Comparison of ENCODE assay signal across 8 mouse cellular contexts in the genomic region with DNA sequence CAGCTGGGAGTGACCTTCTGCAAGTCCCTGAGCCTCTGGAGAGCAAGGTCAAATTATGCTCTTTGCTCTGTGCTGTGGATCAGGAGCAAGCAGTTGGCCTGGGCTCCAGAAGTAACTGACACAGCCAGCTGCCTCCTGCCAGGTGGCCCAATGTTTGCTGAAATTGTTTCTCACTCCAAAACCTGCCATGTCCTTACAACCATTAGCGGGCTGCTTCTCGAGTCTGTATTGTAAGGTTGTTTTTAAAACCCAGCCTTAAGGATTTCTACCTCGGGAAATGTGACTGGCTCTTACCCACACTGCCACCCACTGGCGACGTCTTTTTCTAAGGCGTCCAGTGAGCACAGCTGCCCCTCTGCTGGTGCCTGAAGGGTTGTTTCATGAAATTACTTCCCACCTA. TPM values are rescaled to one million over a fixed set of nuclear protein-coding genes. Genes with fewer than 3 reads are reported as not detected.
DNase-seq lines count a peak whose midpoint lies in the region; ATAC-seq and TF ChIP-seq lines count a peak whose summit lies in the region.

No protein-coding gene starts in this region.

- no peak overlapping the region for H3K27ac ChIP-seq in midbrain, postnatal 0 days (ENCODE audit: low read depth, low read length)

- no peaks in the 10 kb centered on the region for H3K36me3 ChIP-seq in midbrain, postnatal 0 days (ENCODE audit: insufficient read depth, low read length)

- WGBS in midbrain, postnatal 0 days = 0% methylated on average over 6 of the region's 6 CpGs

- no peak for ATAC-seq in midbrain, postnatal 0 days (ENCODE audit: low FRiP score)

- H3K4me1 ChIP-seq in midbrain, postnatal 0 days (ENCODE audit: insufficient read depth, low read length) = 0 out of 2 replicates have a peak, but pooled peaks cover 3% of the 10 kb centered on the region

- peak; percentile 63 to 67 for DNase-seq in adrenal gland, adult 18-20 months (ENCODE audit: low spot score in 2 of 2)
- DNase-seq in adrenal gland, adult 8-10 months = no peak
- peak; percentile 31 to 70 for DNase-seq in spleen, adult 18-20 months
- no peak for DNase-seq in spleen, adult 12 weeks (ENCODE audit: low spot score)
- DNase-seq in frontal cortex, postnatal 36 days (ENCODE audit: low spot score in 2 of 2) = peak; percentile 68 to 72
- DNase-seq in kidney, postnatal 14 days = peak; percentile 77
- DNase-seq in midbrain, postnatal 0 days (ENCODE audit: low spot score) = peak; percentile 81
- DNase-seq in thymus, postnatal 10 days (ENCODE audit: low spot score in 2 of 2) = peak; percentile 22 to 61

- TF ChIP-seq CTCF in midbrain, postnatal 0 days (IDR thresholded peaks at IDR 0.05) = peak; percentile 89

- H3K27me3 ChIP-seq in midbrain, postnatal 0 days (ENCODE audit: insufficient read depth, low read length) = no peaks in the 10 kb centered on the region

- no peak overlapping the region for H3K4me3 ChIP-seq in midbrain, postnatal 0 days (ENCODE audit: low read depth, low read length)

- H3K9ac ChIP-seq in midbrain, postnatal 0 days (replicated peaks; ENCODE audit: low read length, poor library complexity, severe bottlenecking) = no peak overlapping the region

- no peak overlapping the region for H3K4me2 ChIP-seq in midbrain, postnatal 0 days (ENCODE audit: low read depth, low read length, poor library complexity, severe bottlenecking)

- H3K9me3 ChIP-seq in midbrain, postnatal 0 days (ENCODE audit: low read length) = no peaks in the 10 kb centered on the region

RNA-seq across cellular contexts. Expression of gene Irs2, which starts 5.0 kb away (rescaled TPM):
- 10 to 100 TPM; 34.3 to 52.8 TPM for total RNA-seq in adrenal gland, adult 18-20 months (2021)
- total RNA-seq in adrenal gland, adult 8-10 months (2022) = 10 to 100 TPM; 18.6 to 28.6 (median 20.4) TPM
- 37.3 and 40.4 TPM in 2 replicates for total RNA-seq in midbrain, postnatal 0 days (2014; rRNA removed)
- 4.8 and 5.6 TPM in 2 replicates for polyA plus RNA-seq in midbrain, postnatal 0 days (2015; fragmentation: Nextera tagmentation; extraction: Ambion mirVana)

Comparison
In these comparisons a context has a peak if more than half of its experiments do, and no peak if none do; other contexts are left out.
1. DNase-seq: peak in adrenal gland, adult 18-20 months (2 of 2), spleen, adult 18-20 months (2 of 2), frontal cortex, postnatal 36 days (2 of 2), kidney, postnatal 14 days (single experiment), midbrain, postnatal 0 days (single experiment) and thymus, postnatal 10 days (2 of 2); none in adrenal gland, adult 8-10 months (single experiment) and spleen, adult 12 weeks (single experiment).